8 mouse cellular contexts compared by ENCODE assay signal in the genomic region with DNA sequence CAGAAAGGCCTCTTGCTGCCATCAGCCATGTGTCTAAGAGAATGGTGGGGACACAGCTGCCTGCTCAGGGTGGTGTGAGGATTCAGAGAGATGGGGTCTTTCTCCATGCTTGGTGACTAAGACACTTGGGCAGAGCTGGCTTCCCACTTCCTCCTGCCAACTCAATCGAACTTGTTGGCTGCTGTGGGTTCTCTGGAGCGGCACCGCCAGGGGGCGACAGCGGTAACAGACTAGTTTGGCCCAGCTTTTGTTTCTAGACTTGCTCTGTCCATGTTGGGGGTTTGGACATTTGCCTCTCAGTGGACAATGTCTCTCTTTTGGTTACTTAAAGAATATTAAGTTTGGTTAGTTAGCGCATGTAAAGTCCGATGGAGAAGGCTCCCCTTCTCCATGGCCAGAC. TPM values are rescaled to one million over a fixed set of nuclear protein-coding genes. Genes with fewer than 3 reads are reported as not detected.
A peak's percentile ranks its signal among the peaks of the same experiment; 100 is the strongest.
DNase-seq lines count a peak whose midpoint lies in the region; ATAC-seq and TF ChIP-seq lines count a peak whose summit lies in the region.

No protein-coding gene starts in this region.

- intact Hi-C loops in left cerebral cortex, postnatal 25 days (cut with DNase I) = loop anchor here (1.0 to 5.0 kb wide), 3 partner anchors 34 to 92 kb away; a partner anchor contains a TSS

- H3K27me3 ChIP-seq in hindbrain, embryonic 14.5 days (ENCODE audit: control insufficient read depth, insufficient read depth, low read length) = no peaks in the 10 kb centered on the region
- H3K27me3 ChIP-seq in hindbrain, embryonic 12.5 days = no peaks in the 10 kb centered on the region
- H3K27me3 ChIP-seq in neural tube, embryonic 11.5 days (ENCODE audit: control insufficient read depth, insufficient read depth, low read length) = no peaks in the 10 kb centered on the region
- H3K27me3 ChIP-seq in thymus, adult 2 months (ENCODE audit: control insufficient read depth, insufficient read depth, low read length) = no peaks in the 10 kb centered on the region

- 34% methylated on average over 7 of the region's 7 CpGs for WGBS in hindbrain, embryonic 14.5 days
- WGBS in hindbrain, embryonic 12.5 days = 32% methylated on average over 7 of the region's 7 CpGs
- WGBS in neural tube, embryonic 11.5 days = 34% methylated on average over 7 of the region's 7 CpGs
- 30% methylated on average over 7 of the region's 7 CpGs for WGBS in thymus, adult 2 months

- no peak overlapping the region for H3K27ac ChIP-seq in hindbrain, embryonic 14.5 days
- H3K27ac ChIP-seq in hindbrain, embryonic 12.5 days = no peak overlapping the region
- H3K27ac ChIP-seq in neural tube, embryonic 11.5 days (ENCODE audit: low read depth, low read length) = no peak overlapping the region
- H3K27ac ChIP-seq in thymus, adult 2 months (ENCODE audit: control insufficient read depth, insufficient read depth, low read length) = no peak overlapping the region

- no peak overlapping the region for H3K4me2 ChIP-seq in hindbrain, embryonic 14.5 days (replicated peaks)
- H3K4me2 ChIP-seq in hindbrain, embryonic 12.5 days (replicated peaks) = no peak overlapping the region
- H3K4me2 ChIP-seq in neural tube, embryonic 11.5 days (ENCODE audit: low read depth) = no peak overlapping the region

- peak; percentile 77 for DNase-seq in hindbrain, embryonic 14.5 days (ENCODE audit: low spot score)
- DNase-seq in adrenal gland, adult (ENCODE audit: inconsistent age in 2 of 2, low spot score in 1 of 2) = peak; percentile 83 to 94
- DNase-seq in embryo, embryonic 11 days = peak; percentile 83
- peak; percentile 91 for DNase-seq in heart, postnatal 4 days
- DNase-seq in left cerebral cortex, postnatal 25 days (ENCODE audit: low spot score in 2 of 2) = peak; percentile 80 to 82
- DNase-seq in neural tube, embryonic 11.5 days (ENCODE audit: low spot score) = peak; percentile 79
- peak; percentile 84 for DNase-seq in thymus, adult 2 months

- H3K36me3 ChIP-seq in hindbrain, embryonic 14.5 days (replicated peaks; ENCODE audit: control insufficient read depth, insufficient read depth) = peaks cover 50% of the 10 kb centered on the region
- peaks cover 56% of the 10 kb centered on the region for H3K36me3 ChIP-seq in hindbrain, embryonic 12.5 days
- H3K36me3 ChIP-seq in neural tube, embryonic 11.5 days (ENCODE audit: control insufficient read depth, insufficient read depth, low read length) = peaks cover 5% of the 10 kb centered on the region; the same call in 1 of the 2 replicates
- H3K36me3 ChIP-seq in thymus, adult 2 months (ENCODE audit: control insufficient read depth, insufficient read depth, low read length) = peaks cover 30% of the 10 kb centered on the region

- peak; percentile 94 for TF ChIP-seq CTCF in thymus, adult 2 months (IDR thresholded peaks at IDR 0.05; ENCODE audit: borderline replicate concordance, control insufficient read depth, extremely low read depth, insufficient read depth, low read length, poor library complexity)

- ATAC-seq in hindbrain, embryonic 14.5 days (ENCODE audit: low FRiP score) = no peak
- ATAC-seq in hindbrain, embryonic 12.5 days (ENCODE audit: low FRiP score) = no peak
- no peak for ATAC-seq in neural tube, embryonic 11.5 days (ENCODE audit: insufficient read depth, low FRiP score, low TSS enrichment)

- H3K4me1 ChIP-seq in hindbrain, embryonic 14.5 days (replicated peaks; ENCODE audit: control insufficient read depth, insufficient read depth, low read length) = no peaks in the 10 kb centered on the region
- no peaks in the 10 kb centered on the region for H3K4me1 ChIP-seq in hindbrain, embryonic 12.5 days
- H3K4me1 ChIP-seq in neural tube, embryonic 11.5 days (ENCODE audit: control insufficient read depth, insufficient read depth, low read length) = no peaks in the 10 kb centered on the region
- H3K4me1 ChIP-seq in thymus, adult 2 months (replicated peaks; ENCODE audit: control insufficient read depth, insufficient read depth, low read length) = no peaks in the 10 kb centered on the region

- H3K9me3 ChIP-seq in hindbrain, embryonic 14.5 days (ENCODE audit: control insufficient read depth, low read length) = no peaks in the 10 kb centered on the region
- no peaks in the 10 kb centered on the region for H3K9me3 ChIP-seq in hindbrain, embryonic 12.5 days (replicated peaks)
- no peaks in the 10 kb centered on the region for H3K9me3 ChIP-seq in neural tube, embryonic 11.5 days (ENCODE audit: control insufficient read depth, low read length)

- TF ChIP-seq POLR2A in thymus, adult 2 months (IDR thresholded peaks at IDR 0.05; ENCODE audit: control insufficient read depth, extremely low read depth, insufficient read depth, low read length, poor library complexity) = no peak

- H3K9ac ChIP-seq in hindbrain, embryonic 14.5 days = no peak overlapping the region
- H3K9ac ChIP-seq in hindbrain, embryonic 12.5 days = no peak overlapping the region
- H3K9ac ChIP-seq in neural tube, embryonic 11.5 days (ENCODE audit: low read length) = no peak overlapping the region

- H3K4me3 ChIP-seq in hindbrain, embryonic 14.5 days (replicated peaks; ENCODE audit: low read length) = no peak overlapping the region
- no peak overlapping the region for H3K4me3 ChIP-seq in hindbrain, embryonic 12.5 days
- H3K4me3 ChIP-seq in neural tube, embryonic 11.5 days (ENCODE audit: low read depth, low read length) = no peak overlapping the region
- no peak overlapping the region for H3K4me3 ChIP-seq in thymus, adult 2 months (ENCODE audit: control insufficient read depth, insufficient read depth, low read length)

RNA-seq across cellular contexts. Expression of a gene that starts 14.7 kb away (rescaled TPM):
- polyA plus RNA-seq in hindbrain, embryonic 14.5 days (2014; fragmentation: Nextera tagmentation; extraction: Ambion mirVana) = 0.29 and 0.31 TPM in 2 replicates
- polyA plus RNA-seq in hindbrain, embryonic 12.5 days (2016; fragmentation: Nextera tagmentation; extraction: Ambion mirVana) = 0.21 TPM in 1 of 2 replicates, not detected in the other
- not detected for total RNA-seq in heart, postnatal 4 days (2021)
- total RNA-seq in left cerebral cortex, postnatal 25 days (2021) = 1 to 10 TPM; 1.3 to 1.4 TPM
- polyA plus RNA-seq in neural tube, embryonic 11.5 days (2014; fragmentation: Nextera tagmentation; extraction: Ambion mirVana) = not detected in 2 replicates
- polyA plus RNA-seq in thymus, adult 2 months (2012; rRNA removed) = not detected in 2 replicates

RNA-seq across cellular contexts. Expression of a gene that starts 24.6 kb away (rescaled TPM):
- 1.9 TPM in 2 replicates for polyA plus RNA-seq in hindbrain, embryonic 14.5 days (2014; fragmentation: Nextera tagmentation; extraction: Ambion mirVana)
- 0.34 and 0.71 TPM in 2 replicates for polyA plus RNA-seq in hindbrain, embryonic 12.5 days (2016; fragmentation: Nextera tagmentation; extraction: Ambion mirVana)
- not detected for total RNA-seq in heart, postnatal 4 days (2021)
- 1 to 10 TPM; 1.5 to 2.4 TPM for total RNA-seq in left cerebral cortex, postnatal 25 days (2021)
- polyA plus RNA-seq in neural tube, embryonic 11.5 days (2014; fragmentation: Nextera tagmentation; extraction: Ambion mirVana) = not detected in 2 replicates
- polyA plus RNA-seq in thymus, adult 2 months (2012; rRNA removed) = 0.23 and 0.35 TPM in 2 replicates

RNA-seq across cellular contexts. Expression of a gene that starts 34.3 kb away (rescaled TPM):
- polyA plus RNA-seq in hindbrain, embryonic 14.5 days (2014; fragmentation: Nextera tagmentation; extraction: Ambion mirVana) = 2.9 and 4.0 TPM in 2 replicates
- 3.9 and 4.8 TPM in 2 replicates for polyA plus RNA-seq in hindbrain, embryonic 12.5 days (2016; fragmentation: Nextera tagmentation; extraction: Ambion mirVana)
- total RNA-seq in heart, postnatal 4 days (2021) = 1 to 10 TPM; 2.7 to 3.4 TPM
- 1 to 10 TPM; 4.1 to 4.3 TPM for total RNA-seq in left cerebral cortex, postnatal 25 days (2021)
- polyA plus RNA-seq in neural tube, embryonic 11.5 days (2014; fragmentation: Nextera tagmentation; extraction: Ambion mirVana) = 2.5 and 3.5 TPM in 2 replicates
- 40.7 and 41.3 TPM in 2 replicates for polyA plus RNA-seq in thymus, adult 2 months (2012; rRNA removed)
